Mouse (Mus musculus): Measurements from ENCODE around the gene Pkd1l2. TPM values are rescaled to one million over a fixed set of nuclear protein-coding genes. Genes with fewer than 3 reads are reported as not detected.

Gene Pkd1l2
- total and polyA plus RNA-seq, 2 experiments from 2014 or later: 0.06 TPM; not detected in 1

DNA sequence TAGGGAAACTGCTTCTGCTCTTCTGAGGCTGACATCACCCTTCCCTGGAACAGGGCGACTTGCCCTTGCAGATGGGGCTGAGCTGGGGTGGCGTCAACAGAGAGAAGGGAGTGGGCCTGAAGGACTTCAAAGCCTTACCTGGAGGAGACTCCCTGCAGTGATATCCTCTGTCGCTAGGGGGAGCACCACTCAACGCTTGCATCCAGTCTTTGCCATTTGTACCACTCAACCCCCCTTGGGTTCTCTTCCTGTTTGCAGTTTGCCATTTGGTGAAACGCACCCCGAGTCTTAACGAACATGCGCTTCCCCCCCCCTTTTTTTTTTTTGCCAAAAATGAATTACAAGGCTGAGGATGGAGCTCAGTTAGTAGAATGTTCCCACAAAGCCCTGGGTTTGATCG is 25.3 kb upstream of the Pkd1l2 start:
- no peaks in the 10 kb centered on the region for H3K9me3 ChIP-seq (ENCODE audit: low read length)
- WGBS: 18% methylated on average over 9 of the region's 9 CpGs
- TF ChIP-seq CTCF (IDR thresholded peaks at IDR 0.05; ENCODE audit: low read depth): peak; percentile 76

DNA sequence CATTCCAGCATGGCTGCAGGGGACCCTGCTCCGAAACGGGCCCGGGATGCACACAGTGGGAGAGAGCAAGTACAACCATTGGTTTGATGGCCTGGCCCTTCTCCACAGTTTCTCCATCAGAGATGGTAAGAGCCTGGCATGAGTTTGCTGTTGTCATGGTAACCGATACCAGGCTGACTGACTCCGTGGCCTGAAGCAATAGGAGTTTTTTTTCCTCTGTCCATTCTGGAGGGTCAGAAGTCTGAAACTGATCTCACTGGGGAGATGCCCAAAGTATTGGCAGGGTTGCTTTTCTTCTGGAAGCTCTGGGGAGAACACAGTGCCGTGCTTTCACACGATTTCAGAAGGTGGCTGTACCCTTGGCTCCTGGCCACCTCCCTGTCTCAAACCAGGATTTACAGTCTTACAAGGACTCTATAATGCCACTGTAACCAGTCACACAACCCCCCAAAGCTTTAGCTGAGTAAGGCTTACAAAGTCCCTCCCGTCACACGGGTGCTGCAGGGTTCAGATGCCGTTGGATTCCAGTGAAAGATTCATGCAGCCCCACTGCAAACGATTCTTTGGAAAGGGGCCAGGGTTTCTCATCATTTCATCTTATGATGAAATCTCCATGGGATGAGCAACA is 15.4 kb upstream of the Pkd1l2 start:
- no peaks in the 10 kb centered on the region for H3K9me3 ChIP-seq (ENCODE audit: low read length)
- H3K4me1 ChIP-seq (ENCODE audit: insufficient read depth): peaks cover 6% of the 10 kb centered on the region; the same call in 1 of the 2 replicates
- DNase-seq (peak; percentile 80), ATAC-seq (peak; percentile 92)
- WGBS: 26% methylated on average over 11 of the region's 11 CpGs
- H3K9ac ChIP-seq: no peak overlapping the region
- no peak overlapping the region for H3K4me3 ChIP-seq (ENCODE audit: low read depth, low read length)
- no peak for TF ChIP-seq CTCF (IDR thresholded peaks at IDR 0.05; ENCODE audit: low read depth)
- H3K36me3 ChIP-seq (ENCODE audit: insufficient read depth): no peaks in the 10 kb centered on the region
- H3K27ac ChIP-seq (ENCODE audit: low read depth, low read length): peak overlapping the region; percentile 29; the same call in 1 of the 2 replicates
- H3K27me3 ChIP-seq (ENCODE audit: insufficient read depth, low read length): no peaks in the 10 kb centered on the region
- H3K4me2 ChIP-seq (ENCODE audit: low read depth): peak overlapping the region; percentile 21

More for the DNA sequence above, 25.3 kb upstream of the Pkd1l2 start:
- DNase-seq (peak; percentile 67), ATAC-seq (no peak)
- Histone ChIP-seq H3K4me3 (ENCODE audit: low read depth, low read length) (no peak overlapping the region), H3K27me3 (ENCODE audit: insufficient read depth, low read length) (no peaks in the 10 kb centered on the region), H3K27ac (ENCODE audit: low read depth, low read length) (no peak overlapping the region), H3K4me1 (ENCODE audit: insufficient read depth) (no peaks in the 10 kb centered on the region), H3K9ac (no peak overlapping the region), H3K36me3 (ENCODE audit: insufficient read depth) (no peaks in the 10 kb centered on the region), H3K4me2 (ENCODE audit: low read depth) (no peak overlapping the region)

DNA sequence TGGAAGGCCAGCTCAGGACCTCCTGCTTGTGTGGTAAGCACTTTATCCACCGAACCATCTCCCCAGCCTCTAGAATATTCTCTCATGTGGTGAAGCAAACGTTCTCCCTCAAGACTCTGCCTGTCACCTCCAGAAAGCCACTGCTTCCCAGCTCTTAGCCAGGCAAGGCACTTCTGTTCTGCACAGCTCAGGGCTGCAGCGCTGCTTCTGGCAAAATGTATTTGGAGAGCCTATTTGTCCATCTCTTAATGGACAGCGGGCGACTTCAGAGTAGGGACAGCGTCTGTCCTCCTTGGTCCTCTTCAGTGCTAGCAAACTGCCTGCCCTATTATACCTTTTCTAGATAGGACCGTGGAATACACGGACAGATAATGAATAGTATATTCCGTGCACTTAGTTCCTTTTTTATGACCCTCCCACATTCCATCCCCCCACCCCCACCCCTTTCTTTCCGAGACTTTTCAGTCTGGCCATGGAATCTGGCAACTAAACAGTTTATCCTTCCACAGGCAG is 14.9 kb upstream of the Pkd1l2 start:
- H3K27me3 ChIP-seq (ENCODE audit: insufficient read depth, low read length): no peaks in the 10 kb centered on the region

GRCm38 (mm10) chr8:117095647-117096046 is 13.4 kb upstream of the Pkd1l2 start, which contains the start of gene Bco1:
Bco1 (plus strand) TSS chr8:117095854.
- Histone ChIP-seq H3K36me3 (ENCODE audit: insufficient read depth) (no peaks in the 10 kb centered on the region), H3K4me3 (ENCODE audit: low read depth, low read length) (no peak within 1 kb of the TSS), H3K9me3 (ENCODE audit: low read length) (no peaks in the 10 kb centered on the region), H3K4me2 (ENCODE audit: low read depth) (no peak within 1 kb of the TSS), H3K27ac (ENCODE audit: low read depth, low read length) (no peak within 1 kb of the TSS), H3K27me3 (ENCODE audit: insufficient read depth, low read length) (no peaks in the 10 kb centered on the region), H3K9ac (no peak within 1 kb of the TSS), H3K4me1 (ENCODE audit: insufficient read depth) (peaks cover 6% of the 10 kb centered on the region; the same call in 1 of the 2 replicates)
- ATAC-seq (no peak), DNase-seq (no peak)
- WGBS: 76% methylated on average over 12 of the region's 12 CpGs
- no peak for TF ChIP-seq CTCF (IDR thresholded peaks at IDR 0.05; ENCODE audit: low read depth)

More for the DNA sequence above, 14.9 kb upstream of the Pkd1l2 start:
- Histone ChIP-seq H3K9ac (no peak overlapping the region), H3K4me2 (ENCODE audit: low read depth) (peak overlapping the region; percentile 21; the same call in 1 of the 2 replicates), H3K27ac (ENCODE audit: low read depth, low read length) (peak overlapping the region; percentile 36; the same call in 1 of the 2 replicates), H3K9me3 (ENCODE audit: low read length) (no peaks in the 10 kb centered on the region), H3K4me3 (ENCODE audit: low read depth, low read length) (no peak overlapping the region), H3K36me3 (ENCODE audit: insufficient read depth) (no peaks in the 10 kb centered on the region), H3K4me1 (ENCODE audit: insufficient read depth) (peaks cover 6% of the 10 kb centered on the region; the same call in 1 of the 2 replicates)
- 60% methylated on average over 10 of the region's 10 CpGs for WGBS
- DNase-seq (no peak), ATAC-seq (peak; percentile 34)
- no peak for TF ChIP-seq CTCF (IDR thresholded peaks at IDR 0.05; ENCODE audit: low read depth)

- Histone ChIP-seq H3K9ac (no peak overlapping the region), H3K9me3 (ENCODE audit: low read length) (no peaks in the 10 kb centered on the region), H3K4me3 (ENCODE audit: low read depth, low read length) (no peak overlapping the region), H3K4me2 (ENCODE audit: low read depth) (no peak overlapping the region), H3K27ac (ENCODE audit: low read depth, low read length) (no peak overlapping the region), H3K4me1 (ENCODE audit: insufficient read depth) (peaks cover 6% of the 10 kb centered on the region; the same call in 1 of the 2 replicates), H3K36me3 (ENCODE audit: insufficient read depth) (no peaks in the 10 kb centered on the region), H3K27me3 (ENCODE audit: insufficient read depth, low read length) (no peaks in the 10 kb centered on the region)
- no peak for DNase-seq
- no peak for ATAC-seq
- TF ChIP-seq CTCF (IDR thresholded peaks at IDR 0.05; ENCODE audit: low read depth): no peak
- WGBS: 60% methylated on average over 5 of the region's 5 CpGs
Observed at GRCm38 (mm10) chr8:117094053-117094452, 11.8 kb upstream of the Pkd1l2 start.

GRCm38 (mm10) chr8:117089802-117090201 is 7.6 kb upstream of the Pkd1l2 start:
- Histone ChIP-seq H3K9me3 (ENCODE audit: low read length) (no peaks in the 10 kb centered on the region), H3K4me2 (ENCODE audit: low read depth) (no peak overlapping the region), H3K27me3 (ENCODE audit: insufficient read depth, low read length) (no peaks in the 10 kb centered on the region), H3K9ac (no peak overlapping the region), H3K4me1 (ENCODE audit: insufficient read depth) (no peaks in the 10 kb centered on the region), H3K27ac (ENCODE audit: low read depth, low read length) (no peak overlapping the region), H3K36me3 (ENCODE audit: insufficient read depth) (no peaks in the 10 kb centered on the region), H3K4me3 (ENCODE audit: low read depth, low read length) (no peak overlapping the region)
- TF ChIP-seq CTCF (IDR thresholded peaks at IDR 0.05; ENCODE audit: low read depth): no peak
- DNase-seq: no peak
- WGBS: 94% methylated on average over 4 of the region's 4 CpGs
- ATAC-seq: no peak

GRCm38 (mm10) chr8:117087036-117087435 is 4.8 kb upstream of the Pkd1l2 start:
- Histone ChIP-seq H3K9me3 (ENCODE audit: low read length) (no peaks in the 10 kb centered on the region), H3K27me3 (ENCODE audit: insufficient read depth, low read length) (no peaks in the 10 kb centered on the region), H3K36me3 (ENCODE audit: insufficient read depth) (no peaks in the 10 kb centered on the region), H3K9ac (no peak overlapping the region), H3K4me2 (ENCODE audit: low read depth) (no peak overlapping the region), H3K27ac (ENCODE audit: low read depth, low read length) (no peak overlapping the region), H3K4me1 (ENCODE audit: insufficient read depth) (no peaks in the 10 kb centered on the region), H3K4me3 (ENCODE audit: low read depth, low read length) (no peak overlapping the region)
- ATAC-seq (no peak), DNase-seq (no peak)
- no peak for TF ChIP-seq CTCF (IDR thresholded peaks at IDR 0.05; ENCODE audit: low read depth)

All from forebrain, postnatal 0 days (tissue).